In the genomic region with DNA sequence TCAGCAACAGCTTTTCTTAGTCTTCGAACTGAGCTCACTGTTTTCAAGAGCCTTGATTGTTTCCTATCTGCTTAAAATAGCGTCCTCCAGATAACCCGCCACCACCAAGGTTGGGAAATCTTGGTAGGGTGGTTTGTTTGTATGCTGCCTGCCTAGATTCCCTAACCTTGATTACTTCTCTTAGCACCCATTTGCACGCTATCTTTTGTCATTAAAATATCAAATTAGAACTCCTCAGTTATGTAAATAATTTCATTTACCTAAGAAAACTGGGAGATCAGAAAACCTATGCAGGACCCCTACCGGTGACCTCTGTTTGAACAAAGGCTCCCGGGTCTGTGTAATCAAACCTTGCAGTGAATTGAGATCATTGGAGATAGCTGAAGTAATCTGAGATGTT, we compare ENCODE assay signal across 12 mouse cellular contexts. TPM values are rescaled to one million over a fixed set of nuclear protein-coding genes. Genes with fewer than 3 reads are reported as not detected.
DNase-seq lines count a peak whose midpoint lies in the region; ATAC-seq and TF ChIP-seq lines count a peak whose summit lies in the region.
"Had no signal": no experiment of that assay in that cellular context is flagged by ENCODE, and none has a peak within 500 bp of the region (broad histone marks: within the 10 kb centered on the region; RNA-seq: fewer than 3 reads in every experiment).

No protein-coding gene starts in this region.

- no peak for DNase-seq in embryonic facial prominence, embryonic 10.5 days (ENCODE audit: low spot score)
- DNase-seq in hindbrain, postnatal 0 days (ENCODE audit: low spot score) = no peak
- no peak for DNase-seq in hindbrain, embryonic 11.5 days (ENCODE audit: low spot score)
- DNase-seq in heart, postnatal 0 days (ENCODE audit: low spot score) = no peak
- DNase-seq in adrenal gland, postnatal 25 days = no peak
- DNase-seq in forebrain, embryonic 10.5 days (ENCODE audit: extremely low spot score, low spot score) = no peak
- DNase-seq: kidney, postnatal 10 days; left cerebral cortex, postnatal 4 days had no signal

- H3K4me1 ChIP-seq in embryonic facial prominence, embryonic 12.5 days = peaks cover 25% of the 10 kb centered on the region
- H3K4me1 ChIP-seq in embryonic facial prominence, embryonic 10.5 days = peaks cover 48% of the 10 kb centered on the region
- H3K4me1 ChIP-seq in hindbrain, postnatal 0 days (ENCODE audit: insufficient read depth, low read length) = peaks cover 3% of the 10 kb centered on the region; the same call in 1 of the 2 replicates
- no peaks in the 10 kb centered on the region for H3K4me1 ChIP-seq in hindbrain, embryonic 11.5 days (replicated peaks; ENCODE audit: control insufficient read depth, insufficient read depth, low read length)
- peaks cover 79% of the 10 kb centered on the region for H3K4me1 ChIP-seq in E14TG2a.4 (replicated peaks; ENCODE audit: low read depth, low read length)
- peaks cover 48% of the 10 kb centered on the region for H3K4me1 ChIP-seq in heart, postnatal 0 days (ENCODE audit: control insufficient read depth, insufficient read depth)
- peaks cover 68% of the 10 kb centered on the region for H3K4me1 ChIP-seq in forebrain, embryonic 10.5 days
- H3K4me1 ChIP-seq: liver, embryonic 15.5 days had no signal

- WGBS in embryonic facial prominence, embryonic 12.5 days = 28% methylated on average over 6 of the region's 6 CpGs
- WGBS in embryonic facial prominence, embryonic 10.5 days = 23% methylated on average over 6 of the region's 6 CpGs
- 43% methylated on average over 6 of the region's 6 CpGs for WGBS in hindbrain, postnatal 0 days
- 29% methylated on average over 6 of the region's 6 CpGs for WGBS in hindbrain, embryonic 11.5 days
- WGBS in heart, postnatal 0 days = 17% methylated on average over 6 of the region's 6 CpGs
- WGBS in forebrain, embryonic 10.5 days = 17% methylated on average over 6 of the region's 6 CpGs

- no peaks in the 10 kb centered on the region for H3K27me3 ChIP-seq in embryonic facial prominence, embryonic 12.5 days
- H3K27me3 ChIP-seq in embryonic facial prominence, embryonic 10.5 days (replicated peaks; ENCODE audit: low read depth, poor library complexity, severe bottlenecking) = no peaks in the 10 kb centered on the region
- no peaks in the 10 kb centered on the region for H3K27me3 ChIP-seq in hindbrain, postnatal 0 days (ENCODE audit: insufficient read depth, low read length)
- no peaks in the 10 kb centered on the region for H3K27me3 ChIP-seq in hindbrain, embryonic 11.5 days (ENCODE audit: control insufficient read depth, insufficient read depth, low read length)
- peaks cover 57% of the 10 kb centered on the region for H3K27me3 ChIP-seq in E14TG2a.4 (ENCODE audit: insufficient read depth, low read length)
- H3K27me3 ChIP-seq in heart, postnatal 0 days (ENCODE audit: control insufficient read depth, insufficient read depth, low read length) = no peaks in the 10 kb centered on the region
- H3K27me3 ChIP-seq in forebrain, embryonic 10.5 days (ENCODE audit: poor library complexity, severe bottlenecking) = peaks cover 4% of the 10 kb centered on the region; the same call in 1 of the 2 replicates
- H3K27me3 ChIP-seq: liver, embryonic 15.5 days had no signal

- H3K9ac ChIP-seq in embryonic facial prominence, embryonic 12.5 days = no peak overlapping the region
- no peak overlapping the region for H3K9ac ChIP-seq in hindbrain, postnatal 0 days (replicated peaks; ENCODE audit: low read length)
- no peak overlapping the region for H3K9ac ChIP-seq in hindbrain, embryonic 11.5 days (ENCODE audit: low read depth, low read length)
- no peak overlapping the region; the same call in 1 of the 2 replicates for H3K9ac ChIP-seq in heart, postnatal 0 days (replicated peaks; ENCODE audit: low read depth, low read length)
- H3K9ac ChIP-seq: liver, embryonic 15.5 days had no signal

- H3K36me3 ChIP-seq in embryonic facial prominence, embryonic 12.5 days = no peaks in the 10 kb centered on the region
- H3K36me3 ChIP-seq in embryonic facial prominence, embryonic 10.5 days (replicated peaks) = peaks cover 16% of the 10 kb centered on the region
- H3K36me3 ChIP-seq in hindbrain, postnatal 0 days (ENCODE audit: insufficient read depth, low read length) = no peaks in the 10 kb centered on the region
- no peaks in the 10 kb centered on the region for H3K36me3 ChIP-seq in hindbrain, embryonic 11.5 days (ENCODE audit: control insufficient read depth, insufficient read depth, low read length)
- H3K36me3 ChIP-seq in E14TG2a.4 (ENCODE audit: insufficient read depth, low read length) = peaks cover 40% of the 10 kb centered on the region
- no peaks in the 10 kb centered on the region for H3K36me3 ChIP-seq in heart, postnatal 0 days (replicated peaks; ENCODE audit: control insufficient read depth, insufficient read depth, low read length)
- H3K36me3 ChIP-seq in forebrain, embryonic 10.5 days (replicated peaks) = peaks cover 26% of the 10 kb centered on the region
- H3K36me3 ChIP-seq: liver, embryonic 15.5 days had no signal

- no peak for ATAC-seq in embryonic facial prominence, embryonic 12.5 days (ENCODE audit: insufficient number of reproducible peaks, insufficient read depth, low FRiP score, low TSS enrichment)
- no peak for ATAC-seq in hindbrain, postnatal 0 days
- ATAC-seq in hindbrain, embryonic 11.5 days (ENCODE audit: low FRiP score) = no peak
- no peak for ATAC-seq in heart, postnatal 0 days (ENCODE audit: insufficient read depth, low read depth)

- H3K4me2 ChIP-seq in embryonic facial prominence, embryonic 12.5 days (replicated peaks) = no peak overlapping the region
- no peak overlapping the region for H3K4me2 ChIP-seq in hindbrain, postnatal 0 days (ENCODE audit: low read depth, low read length)
- H3K4me2 ChIP-seq in hindbrain, embryonic 11.5 days (replicated peaks; ENCODE audit: low read depth, low read length) = no peak overlapping the region
- H3K4me2 ChIP-seq in heart, postnatal 0 days (ENCODE audit: low read depth, low read length) = peak overlapping the region; percentile 28; the same call in 1 of the 2 replicates
- H3K4me2 ChIP-seq: liver, embryonic 15.5 days had no signal

- no peaks in the 10 kb centered on the region for H3K9me3 ChIP-seq in embryonic facial prominence, embryonic 12.5 days
- H3K9me3 ChIP-seq in embryonic facial prominence, embryonic 10.5 days = no peaks in the 10 kb centered on the region
- no peaks in the 10 kb centered on the region for H3K9me3 ChIP-seq in hindbrain, postnatal 0 days (ENCODE audit: low read length)
- no peaks in the 10 kb centered on the region for H3K9me3 ChIP-seq in hindbrain, embryonic 11.5 days (ENCODE audit: control insufficient read depth, low read length)
- H3K9me3 ChIP-seq in E14TG2a.4 (ENCODE audit: low read length) = no peaks in the 10 kb centered on the region
- H3K9me3 ChIP-seq in heart, postnatal 0 days (replicated peaks; ENCODE audit: control insufficient read depth, low read length) = no peaks in the 10 kb centered on the region
- no peaks in the 10 kb centered on the region for H3K9me3 ChIP-seq in forebrain, embryonic 10.5 days
- H3K9me3 ChIP-seq: hindbrain, embryonic 10.5 days; liver, embryonic 15.5 days had no signal

- no peak for TF ChIP-seq EP300 in heart, postnatal 0 days (IDR thresholded peaks at IDR 0.05; ENCODE audit: low read depth)

- peak overlapping the region; percentile 41; the same call in 1 of the 2 replicates for H3K27ac ChIP-seq in embryonic facial prominence, embryonic 12.5 days
- no peak overlapping the region for H3K27ac ChIP-seq in embryonic facial prominence, embryonic 10.5 days (replicated peaks)
- H3K27ac ChIP-seq in hindbrain, postnatal 0 days = 0 out of 2 replicates have a peak overlapping the region, but pooled peaks have one; percentile 61
- H3K27ac ChIP-seq in hindbrain, embryonic 11.5 days (ENCODE audit: low read depth, low read length) = no peak overlapping the region
- H3K27ac ChIP-seq in heart, postnatal 0 days (ENCODE audit: low read depth) = peak overlapping the region; percentile 91
- H3K27ac ChIP-seq in forebrain, embryonic 10.5 days = no peak overlapping the region
- H3K27ac ChIP-seq: liver, embryonic 15.5 days had no signal

- no peak overlapping the region for H3K4me3 ChIP-seq in embryonic facial prominence, embryonic 12.5 days
- H3K4me3 ChIP-seq in embryonic facial prominence, embryonic 10.5 days = no peak overlapping the region
- no peak overlapping the region for H3K4me3 ChIP-seq in hindbrain, postnatal 0 days (ENCODE audit: low read length)
- no peak overlapping the region for H3K4me3 ChIP-seq in hindbrain, embryonic 11.5 days (ENCODE audit: low read depth, low read length)
- peak overlapping the region; percentile 41 for H3K4me3 ChIP-seq in E14TG2a.4 (replicated peaks; ENCODE audit: low read length)
- no peak overlapping the region for H3K4me3 ChIP-seq in heart, postnatal 0 days (ENCODE audit: low read depth, low read length)
- H3K4me3 ChIP-seq in forebrain, embryonic 10.5 days = no peak overlapping the region
- H3K4me3 ChIP-seq: hindbrain, embryonic 10.5 days; liver, embryonic 15.5 days had no signal

- no peak for TF ChIP-seq CTCF in hindbrain, postnatal 0 days (IDR thresholded peaks at IDR 0.05; ENCODE audit: low read depth)
- TF ChIP-seq CTCF in E14TG2a.4 (conservative IDR thresholded peaks at IDR 0.05; ENCODE audit: low read length) = no peak
- TF ChIP-seq CTCF in heart, postnatal 0 days (IDR thresholded peaks at IDR 0.05; ENCODE audit: low read depth) = no peak

RNA-seq across cellular contexts. Expression of gene Fat1, which starts 44.0 kb away (rescaled TPM):
- 26.1 and 29.5 TPM in 2 replicates for polyA plus RNA-seq in embryonic facial prominence, embryonic 12.5 days (2016; fragmentation: Nextera tagmentation; extraction: Ambion mirVana)
- 17.2 and 18.6 TPM in 2 replicates for polyA plus RNA-seq in embryonic facial prominence, embryonic 10.5 days (2016; fragmentation: Nextera tagmentation; extraction: Ambion mirVana)
- 89.5 and 114 TPM in 2 replicates for total RNA-seq in hindbrain, postnatal 0 days (2014; rRNA removed)
- 10.0 and 10.5 TPM in 2 replicates for polyA plus RNA-seq in hindbrain, postnatal 0 days (2015; fragmentation: Nextera tagmentation; extraction: Ambion mirVana)
- polyA plus RNA-seq in hindbrain, embryonic 11.5 days (2014; fragmentation: Nextera tagmentation; extraction: Ambion mirVana) = 26.3 and 33.5 TPM in 2 replicates
- 42.8 and 51.3 TPM in 2 replicates for total RNA-seq in heart, postnatal 0 days (2014; rRNA removed; ENCODE audit: low replicate concordance)
- 4.0 and 5.1 TPM in 2 replicates for polyA plus RNA-seq in heart, postnatal 0 days (2015; fragmentation: Nextera tagmentation; extraction: Ambion mirVana)
- 92.4 and 94.1 TPM in 2 replicates for total RNA-seq in adrenal gland, postnatal 25 days (2021)
- polyA plus RNA-seq in forebrain, embryonic 10.5 days (2016; fragmentation: Nextera tagmentation; extraction: Ambion mirVana) = 20.3 and 20.5 TPM in 2 replicates

Comparison
In these comparisons a context has a peak if more than half of its experiments do, and no peak if none do; other contexts are left out.
1. H3K27ac ChIP-seq: peak in embryonic facial prominence, embryonic 12.5 days (single experiment), hindbrain, postnatal 0 days (single experiment) and heart, postnatal 0 days (single experiment); none in embryonic facial prominence, embryonic 10.5 days (single experiment), hindbrain, embryonic 11.5 days (single experiment) and forebrain, embryonic 10.5 days (single experiment).